10 mouse cellular contexts compared by ENCODE assay signal in the genomic region with DNA sequence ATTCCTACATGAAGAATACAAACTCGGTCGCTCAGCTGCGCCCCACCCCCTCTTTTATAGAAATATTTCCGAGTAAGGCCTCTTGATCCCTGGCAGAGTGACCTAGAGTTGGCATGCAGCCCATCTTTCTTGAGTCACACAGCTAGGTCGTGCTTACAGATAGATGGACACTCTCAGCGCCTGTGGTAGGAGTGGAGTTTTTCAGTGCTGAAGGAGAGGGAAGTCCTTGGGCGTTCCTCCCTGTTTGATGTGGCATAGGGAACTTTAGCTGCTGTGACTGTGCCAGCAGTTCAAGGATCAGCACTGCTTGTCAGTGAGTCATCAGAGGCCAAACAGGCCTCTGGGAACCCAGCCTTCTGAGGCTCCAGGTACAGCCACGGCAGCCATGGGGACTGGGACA. TPM values are rescaled to one million over a fixed set of nuclear protein-coding genes. Genes with fewer than 3 reads are reported as not detected.
A peak's percentile ranks its signal among the peaks of the same experiment; 100 is the strongest.
DNase-seq lines count a peak whose midpoint lies in the region; ATAC-seq lines count a peak whose summit lies in the region.
"Had no signal": no experiment of that assay in that cellular context is flagged by ENCODE, and none has a peak within 500 bp of the region (broad histone marks: within the 10 kb centered on the region; RNA-seq: fewer than 3 reads in every experiment).

No protein-coding gene starts in this region.

- no peak overlapping the region for H3K4me3 ChIP-seq in hindbrain, embryonic 16.5 days (ENCODE audit: low read length)
- H3K4me3 ChIP-seq in forebrain, embryonic 14.5 days (ENCODE audit: low read depth, low read length), result no peak overlapping the region
- H3K4me3 ChIP-seq: embryonic facial prominence, embryonic 12.5 days; liver, embryonic 15.5 days had no signal

- no peaks in the 10 kb centered on the region; the same call in none of the 2 replicates for H3K4me1 ChIP-seq in hindbrain, embryonic 16.5 days (ENCODE audit: control insufficient read depth, insufficient read depth, low read depth, low read length)
- H3K4me1 ChIP-seq in forebrain, embryonic 14.5 days (ENCODE audit: control insufficient read depth, insufficient read depth, low read length), result no peaks in the 10 kb centered on the region
- H3K4me1 ChIP-seq: embryonic facial prominence, embryonic 12.5 days; liver, embryonic 15.5 days had no signal

- intact Hi-C loops in heart, postnatal 25 days (cut with DNase I), result no loop called here

- no peak overlapping the region for H3K9ac ChIP-seq in hindbrain, embryonic 16.5 days (ENCODE audit: low read depth, low read length)
- no peak overlapping the region for H3K9ac ChIP-seq in forebrain, embryonic 14.5 days (ENCODE audit: low read length)
- H3K9ac ChIP-seq: embryonic facial prominence, embryonic 12.5 days; liver, embryonic 15.5 days had no signal

- no peaks in the 10 kb centered on the region for H3K9me3 ChIP-seq in hindbrain, embryonic 16.5 days (ENCODE audit: control insufficient read depth, low read length)
- H3K9me3 ChIP-seq in forebrain, embryonic 14.5 days (replicated peaks; ENCODE audit: control insufficient read depth, low read length), result no peaks in the 10 kb centered on the region
- H3K9me3 ChIP-seq: embryonic facial prominence, embryonic 12.5 days; liver, embryonic 15.5 days had no signal

- WGBS in hindbrain, embryonic 16.5 days, result 84% methylated on average over 8 of the region's 8 CpGs
- WGBS in forebrain, embryonic 14.5 days, result 75% methylated on average over 8 of the region's 8 CpGs

- H3K36me3 ChIP-seq in hindbrain, embryonic 16.5 days (ENCODE audit: control insufficient read depth, insufficient read depth, low read length), result no peaks in the 10 kb centered on the region
- no peaks in the 10 kb centered on the region for H3K36me3 ChIP-seq in forebrain, embryonic 14.5 days (ENCODE audit: control insufficient read depth, insufficient read depth, low read length)
- H3K36me3 ChIP-seq: embryonic facial prominence, embryonic 12.5 days; liver, embryonic 15.5 days had no signal

- no peak overlapping the region for H3K27ac ChIP-seq in hindbrain, embryonic 16.5 days (ENCODE audit: low read depth, low read length)
- H3K27ac ChIP-seq in forebrain, embryonic 14.5 days (ENCODE audit: low read depth, low read length), result no peak overlapping the region
- H3K27ac ChIP-seq: embryonic facial prominence, embryonic 12.5 days; liver, embryonic 15.5 days had no signal

- no peak for ATAC-seq in hindbrain, embryonic 16.5 days
- no peak for ATAC-seq in forebrain, embryonic 14.5 days

- DNase-seq in heart, adult 18-20 months, result peak; percentile 11 to 17
- no peak for DNase-seq in heart, postnatal 25 days (ENCODE audit: low spot score)
- DNase-seq in T-cell, adult 2 months (ENCODE audit: low spot score), result peak; percentile 19
- peak; percentile 26 for DNase-seq in induced T-regulatory cell, adult 2 months (ENCODE audit: low read depth)
- DNase-seq in lung, postnatal 25 days (ENCODE audit: low spot score), result peak; percentile 86
- no peak for DNase-seq in embryo, embryonic 10.5 days (ENCODE audit: low spot score)
- no peak for DNase-seq in forebrain, embryonic 14.5 days (ENCODE audit: low spot score)

- H3K4me2 ChIP-seq in hindbrain, embryonic 16.5 days (ENCODE audit: low read length), result no peak overlapping the region
- no peak overlapping the region for H3K4me2 ChIP-seq in forebrain, embryonic 14.5 days (ENCODE audit: low read length)
- H3K4me2 ChIP-seq: embryonic facial prominence, embryonic 12.5 days; liver, embryonic 15.5 days had no signal

- H3K27me3 ChIP-seq in hindbrain, embryonic 16.5 days (replicated peaks; ENCODE audit: control insufficient read depth, insufficient read depth, low read length), result no peaks in the 10 kb centered on the region
- no peaks in the 10 kb centered on the region for H3K27me3 ChIP-seq in forebrain, embryonic 14.5 days (replicated peaks; ENCODE audit: control insufficient read depth, insufficient read depth, low read length)
- H3K27me3 ChIP-seq: embryonic facial prominence, embryonic 12.5 days had no signal

RNA-seq across cellular contexts. Expression of a gene that starts 51.9 kb away (rescaled TPM):
- total RNA-seq in heart, adult 18-20 months (2021), result not detected
- not detected for total RNA-seq in heart, postnatal 25 days (2021)
- 0.07 and 0.15 TPM in 2 replicates for polyA plus RNA-seq in hindbrain, embryonic 16.5 days (2015; fragmentation: Nextera tagmentation; extraction: Ambion mirVana)
- not detected in 2 replicates for polyA plus RNA-seq in forebrain, embryonic 14.5 days (2014; fragmentation: Nextera tagmentation; extraction: Ambion mirVana)
- polyA plus RNA-seq: liver, embryonic 15.5 days had no signal

RNA-seq across cellular contexts. Expression of a gene that starts 58.9 kb away (rescaled TPM):
- under 1 TPM; 0.22 to 0.44 TPM for total RNA-seq in heart, adult 18-20 months (2021)
- total RNA-seq in heart, postnatal 25 days (2021), result under 1 TPM; 0.45 to 0.78 TPM
- 7.8 and 9.7 TPM in 2 replicates for polyA plus RNA-seq in hindbrain, embryonic 16.5 days (2015; fragmentation: Nextera tagmentation; extraction: Ambion mirVana)
- 8.4 and 10.5 TPM in 2 replicates for polyA plus RNA-seq in forebrain, embryonic 14.5 days (2014; fragmentation: Nextera tagmentation; extraction: Ambion mirVana)

Comparison
In these comparisons a context has a peak if more than half of its experiments do, and no peak if none do; other contexts are left out.
1. DNase-seq: peak in heart, adult 18-20 months (2 of 2), T-cell, adult 2 months (single experiment), induced T-regulatory cell, adult 2 months (single experiment) and lung, postnatal 25 days (single experiment); none in heart, postnatal 25 days (single experiment), embryo, embryonic 10.5 days (single experiment) and forebrain, embryonic 14.5 days (single experiment).